Mouse (Mus musculus) heart, adult 2 months (tissue): ENCODE results near the gene Cdhr4. TPM values are rescaled to one million over a fixed set of nuclear protein-coding genes. Genes with fewer than 3 reads are reported as not detected.

Experiments used
- DNase-seq, 2 experiments: peaks; one replicate each; pipeline ENCODE4 v3.0.0; 2021
- H3K27ac ChIP-seq: fragments of 200-600 bp; 2 replicates; pipeline ENCODE4 v1.8.1; 2022
- H3K27me3 ChIP-seq: fragments of 200-500 bp; 2 replicates; pipeline ENCODE4 v1.6.1; 2012; ENCODE audit warnings: mild to moderate bottlenecking, low read length, inconsistent platforms, mixed read lengths; ENCODE audit not compliant: control insufficient read depth, insufficient read depth
- H3K36me3 ChIP-seq: fragments of 200-500 bp; 2 replicates; pipeline ENCODE4 v1.6.1; 2012; ENCODE audit warnings: low read length, inconsistent platforms; ENCODE audit not compliant: control insufficient read depth, insufficient read depth
- H3K4me1 ChIP-seq: fragments of 200-500 bp; 2 replicates; pipeline ENCODE4 v1.6.1; 2011; ENCODE audit warnings: low read length; ENCODE audit not compliant: control insufficient read depth, insufficient read depth
- H3K4me3 ChIP-seq: fragments of 200-600 bp; 2 replicates; pipeline ENCODE4 v1.8.1; 2022
- H3K79me2 ChIP-seq: fragments of 200-500 bp; replicated peaks from 2 replicates; pipeline ENCODE4 v1.6.1; 2012; ENCODE audit warnings: mild to moderate bottlenecking, inconsistent platforms, low read length, moderate library complexity, mixed read lengths; ENCODE audit not compliant: control insufficient read depth, insufficient read depth
- H3K9ac ChIP-seq: fragments of 200-500 bp; 2 replicates; pipeline ENCODE4 v1.6.1; 2012; ENCODE audit warnings: low read depth, mild to moderate bottlenecking, control low read depth, inconsistent platforms, low read length, mixed read lengths
- CTCF ChIP-seq: fragments of 200-600 bp; IDR thresholded peaks from 2 replicates; pipeline ENCODE4 v1.8.1; 2022; ENCODE audit warnings: antibody characterized with exemption, mild to moderate bottlenecking, moderate library complexity
- EP300 ChIP-seq: fragments of 200-500 bp; IDR thresholded peaks from 2 replicates; pipeline ENCODE4 v1.6.1; 2011; ENCODE audit warnings: low read depth, low read length, control low read depth; ENCODE audit not compliant: insufficient read depth
- POLR2A ChIP-seq: fragments of 200-500 bp; IDR thresholded peaks from 2 replicates; pipeline ENCODE4 v1.6.1; 2011; ENCODE audit warnings: mild to moderate bottlenecking, low read depth, low read length, control low read depth; ENCODE audit not compliant: insufficient read depth
- WGBS: fragments of 180-500 bp; shearing (Covaris S2); methylation state at CpG from one replicate; pipeline ENCODE4 v1.1.7; 2018; 5-methylcytosine and 5-hydroxymethylcytosine counted together
- intact Hi-C: fragments of 180-260 bp; cut with DNase I; formaldehyde crosslinking; loops from one replicate; pipeline ENCODE4 v1.15.1; 2025
- polyA plus RNA-seq: library from polyadenylated mRNA; depleted of rRNA; stranded (reverse); fragments of >200 nt; gene quantifications from 2 replicates; pipeline ENCODE4 v1.2.3, GENCODE M21; 2012
- total RNA-seq, 2 experiments: library from RNA; stranded (reverse); gene quantifications; 2 replicates each; pipeline ENCODE4 v1.2.3; 2021

Cdhr4 gene
- total and polyA plus RNA-seq, 3 experiments, result 0.20 to 8.8 (median 1.1) TPM

GRCm38 (mm10) chr9:108032126-108032525 lies 39.8 kb downstream of the Cdhr4 start:
- no peaks in the 10 kb centered on the region for H3K4me1 ChIP-seq
- H3K79me2 ChIP-seq, result no peaks in the 10 kb centered on the region
- no peaks in the 10 kb centered on the region for H3K27me3 ChIP-seq
- DNase-seq, result no peak
- H3K9ac ChIP-seq, result no peak overlapping the region
- peaks cover 2% of the 10 kb centered on the region; the same call in 1 of the 2 replicates for H3K36me3 ChIP-seq
- intact Hi-C loops, result no loop called here
- TF ChIP-seq CTCF (no peak), EP300 (no peak), POLR2A (no peak)
- H3K27ac ChIP-seq, result no peak overlapping the region
- WGBS, result 87% methylated on average over 5 of the region's 5 CpGs
- H3K4me3 ChIP-seq, result no peak overlapping the region

GRCm38 (mm10) chr9:108035331-108036156 lies 43.2 kb downstream of the Cdhr4 start:
- TF ChIP-seq EP300, result no peak
- no peak for TF ChIP-seq CTCF
- no peak for TF ChIP-seq POLR2A
- intact Hi-C loops, result loop anchor here (2.0 kb wide), 1 partner anchor 79 kb away; no protein-coding TSS in a partner anchor
- H3K36me3 ChIP-seq, result no peaks in the 10 kb centered on the region

GRCm38 (mm10) chr9:108044751-108045492 lies 52.6 kb downstream of the Cdhr4 start:
- 96% methylated on average over 8 of the region's 8 CpGs for WGBS
- H3K79me2 ChIP-seq, result no peaks in the 10 kb centered on the region
- no peaks in the 10 kb centered on the region for H3K27me3 ChIP-seq
- peak in 1 of 2 experiments; percentile 15 for DNase-seq
- H3K9ac ChIP-seq, result no peak overlapping the region
- H3K36me3 ChIP-seq, result no peaks in the 10 kb centered on the region
- intact Hi-C loops, result no loop called here
- TF ChIP-seq CTCF (peak; percentile 29), POLR2A (no peak), EP300 (no peak)
- peaks cover 3% of the 10 kb centered on the region for H3K4me1 ChIP-seq
- H3K27ac ChIP-seq, result no peak overlapping the region
- H3K4me3 ChIP-seq, result no peak overlapping the region

More at GRCm38 (mm10) chr9:108035331-108036156, 43.2 kb downstream of the Cdhr4 start:
- Histone ChIP-seq H3K79me2 (no peaks in the 10 kb centered on the region), H3K4me3 (no peak overlapping the region), H3K9ac (no peak overlapping the region), H3K27ac (no peak overlapping the region), H3K4me1 (no peaks in the 10 kb centered on the region), H3K27me3 (no peaks in the 10 kb centered on the region)
- WGBS, result 97% methylated on average over 2 of the region's 2 CpGs
- DNase-seq, result no peak

- peaks cover 3% of the 10 kb centered on the region for H3K4me1 ChIP-seq
- H3K27me3 ChIP-seq, result no peaks in the 10 kb centered on the region
- H3K4me3 ChIP-seq, result no peak overlapping the region
- WGBS, result 83% methylated on average over 4 of the region's 4 CpGs
- peak; percentile 3 to 16 for DNase-seq
- intact Hi-C loops, result no loop called here
- no peaks in the 10 kb centered on the region for H3K36me3 ChIP-seq
- no peaks in the 10 kb centered on the region for H3K79me2 ChIP-seq
- H3K27ac ChIP-seq, result no peak overlapping the region
- H3K9ac ChIP-seq, result no peak overlapping the region
- TF ChIP-seq EP300, result no peak
- TF ChIP-seq CTCF, result no peak
These were observed 54.3 kb downstream of the Cdhr4 start for GRCm38 (mm10) chr9:108046582-108046981.

GRCm38 (mm10) chr9:108047601-108048565 lies 55.6 kb downstream of the Cdhr4 start:
- no peaks in the 10 kb centered on the region for H3K79me2 ChIP-seq
- no peaks in the 10 kb centered on the region for H3K27me3 ChIP-seq
- peaks cover 6% of the 10 kb centered on the region for H3K4me1 ChIP-seq
- no peak overlapping the region for H3K9ac ChIP-seq
- H3K4me3 ChIP-seq, result peak overlapping the region; percentile 93
- WGBS, result 42% methylated on average over 17 of the region's 17 CpGs
- peak; percentile 6 to 20 for DNase-seq
- no peaks in the 10 kb centered on the region for H3K36me3 ChIP-seq
- TF ChIP-seq POLR2A (no peak), CTCF (no peak), EP300 (no peak)
- intact Hi-C loops, result no loop called here
- H3K27ac ChIP-seq, result peak overlapping the region; percentile 63
